Mouse (Mus musculus): ENCODE data around the gene Dguok.

The Dguok gene

DNA sequence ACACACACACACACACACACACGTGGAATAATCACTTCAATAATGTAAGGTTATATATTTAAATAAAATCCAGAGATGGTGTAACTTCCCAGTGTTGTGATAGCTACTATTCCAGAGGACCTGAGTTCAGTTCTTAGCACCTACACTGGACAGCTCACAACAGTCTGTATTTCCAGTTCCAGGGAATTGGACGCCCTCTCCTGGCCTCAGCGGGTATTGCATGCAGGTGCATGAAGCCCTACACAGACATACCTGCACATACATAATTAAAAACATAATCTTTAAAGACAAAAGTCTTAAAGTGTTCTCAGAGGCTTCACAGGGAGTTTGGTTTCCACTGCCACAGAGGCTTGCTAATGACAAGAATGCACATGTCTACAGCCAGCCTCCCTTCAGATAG, 6.3 kb downstream of the Dguok start:
- DNase-seq (ENCODE audit: extremely low read depth, low read depth), result no peak

DNA sequence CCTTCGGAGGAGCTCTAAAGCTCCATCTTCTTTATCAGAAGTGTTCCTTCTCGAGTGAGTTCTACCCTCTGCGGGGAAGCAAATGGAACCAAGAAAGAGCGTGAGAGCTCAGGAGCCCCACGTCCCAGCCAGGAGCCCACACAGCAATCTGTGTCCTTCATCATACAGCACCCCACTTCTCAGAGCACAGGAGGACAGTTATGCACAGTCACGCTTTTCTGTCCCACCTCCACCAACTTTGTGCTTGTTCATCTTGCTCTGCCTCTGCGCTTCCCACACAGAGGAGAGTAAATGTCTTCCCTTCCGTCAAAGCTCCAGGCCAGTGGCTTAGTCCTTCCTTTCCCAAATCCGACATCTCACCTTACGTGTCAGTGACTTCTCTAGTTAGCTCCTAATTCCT, 7.7 kb downstream of the Dguok start:
- no peak for DNase-seq (ENCODE audit: extremely low read depth, low read depth)

DNA sequence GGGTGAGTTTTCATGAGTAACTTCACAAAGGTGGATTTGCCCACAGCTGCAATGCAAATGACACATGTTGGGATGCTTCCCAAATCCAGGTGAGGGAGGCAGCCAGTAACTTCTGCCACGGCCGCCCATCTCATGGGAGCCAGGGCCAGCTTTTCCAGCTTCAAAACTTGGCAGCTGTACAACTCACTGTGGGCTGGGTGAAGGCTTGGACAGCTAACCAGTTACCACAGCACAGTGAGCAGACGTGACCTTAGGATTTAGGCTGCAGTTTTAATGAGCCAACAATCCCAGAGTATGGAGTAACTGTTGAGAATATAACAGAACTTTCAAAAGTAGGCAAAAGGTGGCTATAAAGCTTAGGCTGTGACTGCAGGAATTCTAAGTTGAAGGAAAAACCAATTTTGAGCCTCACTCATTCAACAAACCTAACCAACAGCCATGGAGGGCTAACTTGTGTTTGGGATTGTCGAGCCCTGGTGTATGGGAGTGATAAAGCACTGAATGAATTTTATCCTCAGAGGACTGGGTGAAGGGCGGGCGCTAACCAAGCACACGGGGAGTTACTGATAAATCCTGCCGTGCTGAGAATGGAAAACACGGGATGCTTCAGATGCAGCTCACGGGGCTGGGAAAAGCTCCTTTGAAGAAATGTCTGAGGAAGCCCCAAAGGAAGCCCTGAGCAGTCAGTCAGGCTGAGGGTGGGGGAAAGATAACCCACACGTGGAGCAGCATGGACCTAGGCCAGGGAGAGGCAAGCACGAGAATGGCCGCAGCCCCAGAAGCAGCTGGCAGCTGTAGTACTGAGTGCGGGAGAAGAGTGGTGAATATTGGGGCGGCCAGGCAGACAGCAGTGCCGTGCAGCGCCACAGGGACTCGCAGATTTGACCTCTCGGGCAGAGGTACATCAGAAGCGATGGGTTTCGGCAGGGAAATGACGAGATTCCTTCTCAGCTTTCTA, 9.7 kb downstream of the Dguok start:
- no peak for DNase-seq (ENCODE audit: extremely low read depth, low read depth)

DNA sequence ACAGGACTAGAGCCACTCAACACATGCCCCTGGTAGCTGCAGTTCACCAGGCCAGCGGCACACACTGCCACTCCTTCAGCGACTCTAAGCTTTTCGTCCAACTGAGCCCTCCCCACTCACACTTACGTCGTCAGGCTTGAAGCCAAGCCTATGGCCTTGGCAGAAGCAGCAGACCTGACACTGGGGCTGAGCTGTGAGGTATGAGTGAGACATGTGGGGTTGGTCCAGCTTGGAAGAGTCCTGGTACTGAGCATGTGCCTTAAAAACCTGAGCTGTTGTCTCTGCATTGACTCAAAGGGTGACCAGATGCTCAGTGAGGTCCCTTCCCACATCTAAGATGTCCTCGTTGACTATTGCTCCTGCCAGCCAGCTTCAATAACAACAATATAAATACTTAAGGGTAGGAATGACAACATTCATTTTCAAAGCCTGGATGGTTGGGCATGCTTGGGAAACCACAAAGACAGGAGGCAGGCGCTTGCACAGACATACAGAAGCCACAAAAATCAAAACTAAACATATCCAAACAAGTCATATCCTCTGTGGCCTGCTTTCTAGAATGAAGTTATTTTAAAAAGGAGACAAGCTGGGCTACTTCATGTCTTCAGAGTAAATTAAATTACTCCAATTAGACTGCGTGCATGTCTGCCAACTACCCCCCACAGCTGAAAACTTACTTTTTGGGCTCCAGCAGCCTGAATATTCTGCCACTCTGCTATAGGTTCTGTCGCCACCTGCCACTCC, 10.6 kb downstream of the Dguok start:
- DNase-seq (ENCODE audit: extremely low read depth, low read depth), result no peak

DNA sequence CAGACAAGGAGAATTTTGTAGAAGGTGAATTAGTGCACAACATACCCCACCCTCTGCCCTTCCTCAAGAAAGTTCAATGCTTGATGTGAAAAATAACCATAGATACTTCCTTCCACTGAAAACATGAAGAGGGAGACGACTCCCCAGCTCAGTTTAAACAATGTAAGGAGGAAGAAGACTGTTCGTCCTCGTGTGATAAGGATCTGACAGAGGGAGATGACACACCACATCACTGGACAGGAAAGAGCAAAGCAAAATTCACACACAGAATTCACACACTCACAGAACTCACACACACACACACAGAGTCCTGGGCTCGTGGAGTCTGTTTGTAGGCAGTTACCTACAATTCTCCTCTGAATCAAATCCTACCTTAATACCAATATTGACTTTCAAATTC, 16.1 kb downstream of the Dguok start:
- DNase-seq (ENCODE audit: extremely low read depth, low read depth), result no peak

DNA sequence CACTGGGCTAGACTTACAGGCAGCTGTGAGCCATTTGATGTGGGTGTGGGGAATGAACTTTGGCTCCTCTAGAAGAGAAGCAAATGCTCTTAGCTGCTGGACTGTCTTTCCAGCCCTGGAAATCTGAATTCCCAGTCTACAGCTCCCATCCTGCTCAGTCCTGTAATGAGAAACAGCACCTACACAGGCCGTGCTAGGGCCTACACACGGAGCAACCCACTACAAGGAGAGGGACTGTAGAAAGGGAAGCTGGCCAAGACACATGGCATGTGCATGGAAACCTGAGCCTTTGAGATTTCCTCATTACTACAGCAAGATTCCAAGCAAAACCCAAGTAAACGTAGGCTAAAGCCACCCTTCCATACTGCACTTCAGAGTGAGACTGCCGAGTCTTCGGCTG, 18.6 kb downstream of the Dguok start:
- DNase-seq (ENCODE audit: extremely low read depth, low read depth), result no peak

DNA sequence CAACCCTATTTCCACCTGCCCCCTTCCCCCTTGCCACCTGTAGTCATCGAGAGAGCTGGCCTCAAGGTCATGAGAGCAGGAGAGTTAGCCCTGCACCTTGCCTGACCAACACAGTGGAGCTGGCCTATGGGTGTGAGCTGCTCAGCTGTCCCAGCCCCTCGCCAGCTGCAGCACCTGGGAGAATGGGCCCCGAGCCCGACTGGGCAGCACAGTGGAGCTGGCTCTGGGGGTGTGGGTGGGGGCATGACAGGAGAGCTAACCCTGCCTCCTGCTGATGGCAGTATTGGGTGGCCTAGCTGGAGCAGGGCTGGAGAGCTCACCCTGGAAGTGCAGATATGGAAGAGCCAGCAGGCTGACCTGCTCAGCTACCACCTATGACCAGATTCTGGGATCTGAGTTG, 19.5 kb downstream of the Dguok start:
- DNase-seq (ENCODE audit: extremely low read depth, low read depth), result no peak

DNA sequence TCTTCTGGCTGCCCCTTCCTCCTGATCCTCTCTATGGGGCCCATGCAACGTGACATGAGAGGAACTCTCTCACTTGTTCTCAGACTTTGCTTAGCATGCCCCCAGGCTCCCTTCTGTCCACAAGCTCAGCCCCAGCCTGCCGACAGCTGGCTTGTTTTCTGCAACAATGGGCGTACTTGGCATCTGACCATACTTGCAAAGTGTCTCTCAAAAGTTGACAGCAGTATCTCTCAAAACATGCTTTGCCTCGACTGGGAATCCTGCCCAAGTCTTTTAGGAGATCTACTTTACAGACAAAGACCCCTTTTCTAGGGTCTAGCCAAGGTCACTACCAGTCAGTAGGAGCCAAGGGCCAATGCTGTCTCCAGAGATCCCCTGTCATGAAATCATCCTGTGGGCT, 20.9 kb downstream of the Dguok start:
- DNase-seq (ENCODE audit: extremely low read depth, low read depth), result no peak

DNA sequence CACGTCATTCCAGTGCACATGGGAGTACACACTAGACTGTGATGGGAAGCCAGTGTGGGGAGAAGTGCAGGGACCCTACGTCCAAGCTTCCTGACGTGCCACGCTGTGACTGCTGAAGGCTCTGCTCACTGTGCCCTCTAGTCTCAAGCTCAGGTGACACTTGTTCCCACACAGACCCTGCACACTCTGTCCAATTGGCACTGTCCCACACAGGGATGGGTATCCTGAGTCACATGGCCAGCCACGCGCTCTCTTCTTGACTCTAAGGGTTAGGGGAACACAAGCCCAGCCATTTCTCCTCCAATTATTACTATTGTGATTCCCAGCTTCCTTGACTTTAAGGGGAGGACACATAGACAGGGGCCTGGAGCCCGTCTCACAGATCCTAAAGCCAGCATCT, 23.0 kb downstream of the Dguok start:
- DNase-seq (ENCODE audit: extremely low read depth, low read depth), result no peak

DNA sequence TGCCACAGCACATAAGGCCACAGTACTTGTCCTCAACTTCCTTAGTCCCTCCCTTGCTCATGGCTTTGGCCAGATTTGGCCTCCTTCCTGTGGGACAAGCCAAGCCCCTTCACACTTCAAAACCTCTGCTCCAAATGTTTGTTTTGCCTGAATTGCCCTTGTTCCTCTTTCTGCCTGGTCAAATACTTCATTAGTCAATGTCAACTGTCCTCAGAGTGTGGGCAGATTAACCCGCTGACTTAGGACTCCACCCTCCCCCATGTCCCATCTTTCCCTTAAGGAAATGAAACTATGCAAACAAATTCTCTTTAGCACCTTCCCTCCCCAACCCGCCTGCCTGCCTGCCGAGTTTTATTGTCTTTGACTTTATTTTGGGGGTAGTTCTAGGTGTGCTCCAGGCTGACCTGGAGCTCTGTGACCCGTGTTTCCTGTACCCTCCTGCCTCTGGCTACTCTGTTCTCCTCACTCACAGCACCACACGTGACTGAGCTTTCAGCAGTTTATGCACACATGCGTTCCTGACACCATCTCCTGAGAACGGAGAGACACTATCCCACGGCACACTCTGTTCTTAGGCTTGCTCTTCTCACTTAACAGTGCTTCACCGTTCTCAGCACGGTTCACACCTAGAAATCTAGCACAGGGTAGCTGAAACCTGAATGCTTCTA, 24.2 kb downstream of the Dguok start:
- DNase-seq (ENCODE audit: extremely low read depth, low read depth), result no peak

DNA sequence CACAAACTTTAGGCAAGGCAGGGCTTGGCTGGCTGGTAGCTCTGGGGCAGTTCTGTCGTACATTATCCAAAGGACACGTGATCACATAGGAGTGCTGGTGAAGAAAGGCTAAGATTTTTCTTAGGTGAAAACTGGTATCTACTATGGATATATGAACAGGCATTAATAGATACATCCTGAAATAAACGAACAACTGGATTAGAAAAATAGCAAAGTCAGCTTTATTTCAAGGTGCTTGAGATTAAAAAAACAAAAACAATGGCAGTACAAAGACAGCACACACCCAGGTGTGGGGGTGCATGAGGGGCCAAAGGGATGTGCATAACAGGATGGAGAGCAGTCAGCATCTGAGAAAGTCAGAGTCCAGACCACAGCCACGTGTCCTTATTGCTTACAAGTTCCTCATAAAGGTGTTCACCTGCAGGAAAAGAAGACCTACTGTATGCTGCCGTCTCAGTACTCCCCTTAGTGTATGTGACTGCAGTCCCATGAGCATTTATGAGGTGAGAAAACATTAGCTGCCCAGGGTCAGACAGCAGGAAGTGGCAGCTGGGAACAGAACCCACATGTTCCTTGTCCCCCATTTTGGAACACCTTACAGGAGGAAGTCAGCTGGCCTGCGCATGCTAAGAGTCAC, 26.6 kb downstream of the Dguok start:
- DNase-seq (ENCODE audit: extremely low read depth, low read depth), result no peak

DNA sequence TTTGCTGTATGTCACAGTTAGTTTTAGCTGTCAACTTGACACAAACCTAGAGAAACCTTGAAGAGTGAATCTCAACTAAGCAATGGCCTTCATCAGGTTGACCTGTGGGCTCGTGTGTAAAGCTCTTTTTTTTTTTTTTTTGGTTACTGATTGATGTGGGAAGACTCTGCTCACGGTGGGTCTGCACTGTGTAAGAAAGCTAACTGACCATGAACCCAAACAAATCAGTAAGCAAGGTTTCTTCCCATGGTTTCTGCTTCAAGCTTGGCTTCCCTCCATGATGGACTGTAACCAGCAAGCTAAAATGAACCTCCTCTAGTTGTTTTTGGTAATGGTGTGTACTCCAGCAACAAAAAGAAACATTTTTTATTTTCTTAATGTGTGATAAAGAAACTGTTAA, 27.6 kb downstream of the Dguok start:
- DNase-seq (ENCODE audit: extremely low read depth, low read depth), result no peak

DNA sequence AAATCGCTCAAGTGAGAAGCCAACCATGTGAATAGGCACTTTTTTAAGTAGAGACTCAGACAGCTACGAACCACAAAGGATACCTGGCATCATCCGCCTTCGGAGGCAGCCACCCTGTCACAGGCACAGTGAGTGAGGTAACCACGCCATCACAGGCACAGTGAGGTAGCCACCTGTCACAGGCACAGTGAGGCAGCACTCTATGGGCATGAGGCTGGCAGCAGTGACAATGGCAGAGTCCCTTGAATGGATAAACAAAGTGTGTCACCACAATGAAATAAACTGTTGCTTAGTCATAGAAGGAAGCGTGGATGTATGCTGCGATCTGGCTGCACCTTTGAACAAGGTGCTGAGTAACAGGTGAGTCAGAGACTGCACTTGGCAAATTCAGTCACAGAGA, 28.1 kb downstream of the Dguok start:
- DNase-seq (ENCODE audit: extremely low read depth, low read depth), result no peak

DNA sequence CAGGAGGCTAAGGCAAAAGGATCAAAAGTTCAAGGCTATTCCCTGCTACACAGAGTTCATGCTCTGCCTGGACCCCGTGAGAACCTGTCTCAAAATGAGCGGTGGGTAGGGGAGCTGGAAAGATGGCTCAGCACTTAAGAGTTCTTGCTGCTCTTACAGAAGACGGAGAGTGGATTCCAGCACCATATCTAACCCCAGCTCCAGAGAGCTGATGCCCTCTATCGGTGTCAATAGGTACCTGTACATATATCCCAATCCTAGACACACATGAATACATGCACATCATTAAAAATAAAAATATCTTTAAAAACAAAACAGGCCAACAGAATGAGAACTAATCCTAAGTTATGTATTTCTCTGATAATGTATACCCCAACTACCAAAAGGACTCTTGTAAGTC, 28.6 kb downstream of the Dguok start:
- DNase-seq (ENCODE audit: extremely low read depth, low read depth), result no peak

DNA sequence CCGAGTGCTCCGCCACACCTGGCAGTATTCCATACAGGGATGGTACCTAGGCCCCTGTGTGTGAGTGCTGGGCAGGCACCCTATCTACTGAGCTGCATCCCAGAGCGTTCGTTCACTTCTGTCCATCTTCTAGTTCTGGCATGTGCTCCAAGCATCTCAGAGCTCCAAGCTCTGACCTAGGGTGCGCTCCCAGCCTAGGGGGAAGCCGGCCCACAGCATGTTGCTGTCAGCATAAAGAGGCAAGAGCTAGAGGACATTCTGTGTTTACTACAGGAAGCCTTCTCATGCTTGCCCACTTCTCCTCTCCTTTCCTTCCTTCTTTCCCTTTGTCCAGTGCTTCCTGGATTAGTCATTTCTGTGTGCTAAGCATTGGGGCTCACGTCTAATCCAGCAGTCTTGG, 31.3 kb downstream of the Dguok start:
- no peak for DNase-seq (ENCODE audit: extremely low read depth, low read depth)

DNA sequence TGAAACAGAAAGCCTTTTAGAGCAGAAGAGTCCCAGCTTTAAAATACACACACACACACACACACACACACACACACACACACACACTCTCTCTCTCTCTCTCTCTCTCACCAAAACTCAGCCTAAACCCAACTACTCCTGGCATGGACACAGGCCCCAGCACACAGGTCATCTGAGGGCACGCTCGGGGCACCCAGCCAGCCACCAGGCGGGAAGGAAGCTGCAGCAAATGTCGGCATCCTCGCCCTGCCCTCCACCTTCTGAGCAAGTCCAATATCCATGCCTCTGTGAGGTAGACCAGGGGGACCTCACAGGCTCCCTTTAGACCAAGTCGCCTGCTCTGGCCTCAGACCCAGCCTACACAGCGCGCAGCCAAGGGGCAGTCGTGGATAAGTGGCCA, 33.5 kb downstream of the Dguok start:
- no peak for DNase-seq (ENCODE audit: extremely low read depth, low read depth)

DNA sequence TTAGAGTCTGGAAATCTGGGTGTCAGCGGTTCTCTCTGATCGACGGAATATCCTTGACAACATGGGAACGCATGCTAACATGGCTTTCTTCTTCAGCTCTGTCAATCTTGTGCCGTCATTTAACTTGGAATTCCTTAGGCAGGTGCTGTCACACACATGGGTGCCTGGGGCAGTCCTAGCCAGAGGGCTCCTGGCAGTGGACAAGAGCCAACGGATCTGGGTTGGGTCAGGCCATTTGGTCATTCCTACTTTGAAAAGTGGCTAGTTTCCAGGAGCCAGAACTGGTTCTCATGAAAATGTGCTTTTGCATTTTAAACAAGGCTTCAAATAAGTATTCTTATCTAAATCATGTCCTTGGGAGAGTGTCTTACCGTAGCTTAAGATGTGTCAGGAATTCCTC, 35.0 kb downstream of the Dguok start:
- DNase-seq (ENCODE audit: extremely low read depth, low read depth), result no peak

DNA sequence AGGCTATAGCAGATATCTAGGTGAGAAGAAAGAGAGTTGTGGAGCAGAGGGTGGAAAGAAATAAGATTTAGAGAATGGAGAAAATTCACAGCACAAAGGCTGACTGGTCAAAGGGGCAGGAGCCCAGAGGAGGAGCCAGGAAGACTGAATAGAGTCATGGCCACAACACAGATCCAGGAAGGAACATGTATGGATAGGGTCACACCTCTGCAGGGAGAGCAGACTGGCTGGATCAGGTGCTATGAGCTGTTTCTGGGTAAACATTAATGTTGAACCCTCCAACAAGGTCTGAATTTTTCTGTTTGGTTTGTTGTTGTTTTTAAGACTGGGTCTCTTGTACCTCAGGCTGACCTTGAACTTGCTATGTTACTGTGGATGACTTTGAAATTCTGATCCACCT, 42.8 kb downstream of the Dguok start:
- DNase-seq (ENCODE audit: extremely low read depth, low read depth), result no peak

DNA sequence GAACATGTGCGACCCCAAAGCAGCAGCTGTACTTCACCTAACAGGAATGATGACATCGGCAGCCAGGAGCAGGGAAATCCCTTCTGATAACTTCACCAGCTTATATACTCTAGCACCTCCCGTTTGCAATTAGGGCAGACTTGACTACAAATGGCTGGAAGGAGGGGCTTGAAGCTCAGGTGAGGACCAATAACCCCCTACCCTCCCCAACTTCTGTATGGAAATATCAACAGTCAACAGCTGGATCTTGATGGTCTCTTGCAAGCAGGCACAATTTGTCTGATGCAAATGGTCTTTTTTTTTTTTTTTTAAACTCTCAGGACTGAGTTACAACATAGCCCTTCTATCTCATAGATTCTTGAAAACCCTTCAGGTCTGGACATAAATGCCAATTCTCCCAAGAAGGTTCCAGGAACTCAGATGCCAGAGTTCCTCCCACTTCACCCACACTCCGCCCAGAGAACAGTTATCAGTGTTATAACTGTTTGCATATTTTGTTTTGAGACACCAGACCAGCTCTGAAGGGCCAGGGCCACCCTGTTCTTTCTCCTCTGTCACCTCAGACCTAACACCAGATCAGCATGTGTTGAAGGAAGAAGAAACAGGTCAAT, 47.6 kb downstream of the Dguok start, which contains the start of gene Tet3:
Tet3 (minus strand) TSS at position 51 of the 611 bp plus-strand sequence.
- DNase-seq (ENCODE audit: extremely low read depth, low read depth), result no peak

DNA sequence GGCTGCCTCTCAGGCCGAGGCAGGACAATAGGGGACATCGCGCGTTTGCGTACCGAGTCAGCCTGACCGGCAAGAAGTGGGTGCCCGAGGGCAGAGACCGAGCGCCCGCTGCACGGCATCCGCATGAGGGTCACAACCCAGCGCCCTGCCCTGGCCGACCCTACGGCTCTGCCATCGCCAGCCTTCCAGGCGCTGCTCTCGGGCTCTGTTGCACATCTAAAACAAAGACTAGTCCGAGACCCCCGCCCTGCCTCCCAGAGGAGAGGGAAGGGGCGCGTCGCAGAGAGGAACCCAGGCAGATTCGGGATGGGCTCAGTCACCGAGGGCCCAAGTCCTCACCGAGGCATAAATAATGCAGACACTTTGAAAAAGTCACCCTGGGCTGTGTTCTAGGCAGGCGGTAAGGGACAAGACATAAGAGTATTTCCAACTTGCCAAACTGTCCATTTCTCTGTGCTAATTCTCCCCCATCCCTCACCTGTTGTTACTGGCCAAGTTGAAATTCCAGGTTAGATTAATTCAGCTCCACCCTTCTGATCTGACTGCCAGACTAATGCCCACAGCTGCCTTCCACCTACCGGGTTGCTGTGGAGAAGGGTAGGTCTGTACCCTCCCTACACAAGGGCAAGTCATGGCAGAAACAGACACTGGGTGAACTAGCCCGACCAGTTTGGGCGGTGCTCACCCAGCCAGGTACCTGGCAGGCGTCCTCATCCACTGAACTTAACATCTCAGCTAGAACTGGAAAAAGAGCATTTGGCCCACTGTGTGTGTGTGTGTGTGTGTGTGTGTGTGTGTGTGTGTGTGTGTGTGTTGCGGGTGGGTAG, 49.6 kb downstream of the Dguok start:
- no peak for DNase-seq (ENCODE audit: extremely low read depth, low read depth)
